Mouse (Mus musculus): ENCODE measurements around the gene Med20.

DNA sequence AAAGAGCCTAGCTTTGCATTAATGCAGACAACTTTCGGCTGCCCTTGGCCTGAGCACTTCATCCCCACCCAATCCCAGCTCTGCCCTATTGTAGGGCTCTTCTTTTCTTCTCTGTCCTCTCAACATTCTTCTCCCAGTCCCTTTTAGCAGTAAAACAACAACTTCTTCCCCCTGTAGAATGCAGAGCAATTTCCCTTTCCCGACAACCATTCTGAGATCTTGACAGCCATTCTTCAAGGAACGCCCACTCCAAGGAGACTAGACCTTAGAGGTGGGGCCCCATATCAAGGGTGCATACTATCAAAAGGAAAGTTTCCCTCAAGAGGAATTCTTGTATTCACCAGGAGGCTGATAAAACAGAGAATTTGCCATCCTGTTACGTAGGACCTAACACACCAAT is 37.6 kb downstream of the Med20 start:
- TF ChIP-seq CTCF (IDR thresholded peaks at IDR 0.05; ENCODE audit: control insufficient read depth, insufficient read depth, insufficient replicate concordance, low read depth, low read length) (no peak), POLR2A (IDR thresholded peaks at IDR 0.05; ENCODE audit: control insufficient read depth, low read depth, low read length) (no peak)
